Mouse (Mus musculus): ENCODE measurements around the gene Cldn8. TPM values are rescaled to one million over a fixed set of nuclear protein-coding genes. Genes with fewer than 3 reads are reported as not detected.

The Cldn8 gene
- total RNA-seq, 2 experiments from 2014 or later, result not detected

Other genes with a start within 250 kb of the Cldn8 start
- gene Cldn17, start 56.2 kb downstream of the Cldn8 start, total RNA-seq (2021), result not detected
- gene Krtap24-1, start 49.1 kb upstream of the Cldn8 start, total RNA-seq (2021), result not detected
- gene 2310079G19Rik, start 64.5 kb upstream of the Cldn8 start, total RNA-seq (2021), result not detected
- not detected for gene Krtap26-1, start 84.6 kb upstream of the Cldn8 start, total RNA-seq (2021)
- not detected for gene Krtap27-1, start 108.5 kb upstream of the Cldn8 start, total RNA-seq (2021)
- not detected for gene 2310061N02Rik, start 144.8 kb upstream of the Cldn8 start, total RNA-seq (2021)
- not detected for gene Krtap13-1, start 165.7 kb upstream of the Cldn8 start, total RNA-seq (2021)
- gene Krtap13, start 188.5 kb upstream of the Cldn8 start, total RNA-seq (2021), result not detected
- not detected for gene 2310034C09Rik, start 195.7 kb upstream of the Cldn8 start, total RNA-seq (2021)
- not detected for gene 2310057N15Rik, start 211.0 kb upstream of the Cldn8 start, total RNA-seq (2021)
- not detected for gene Gm5965, start 214.7 kb upstream of the Cldn8 start, total RNA-seq (2021)
- gene Gm20741, start 249.0 kb upstream of the Cldn8 start, total RNA-seq (2021), result not detected

Measured in gastrocnemius, adult 18-20 months (tissue).